Mouse (Mus musculus): ENCODE results near the gene Abraxas1. TPM values are rescaled to one million over a fixed set of nuclear protein-coding genes. Genes with fewer than 3 reads are reported as not detected.
A peak's percentile ranks its signal among the peaks of the same experiment; 100 is the strongest.

The Abraxas1 gene
- polyA plus RNA-seq, 1 experiment from 2014 or later = 22.7 TPM

GRCm38 (mm10) chr5:100856552-100856951 is 35.8 kb upstream of the Abraxas1 start:
- Histone ChIP-seq H3K4me1 (ENCODE audit: control insufficient read depth, insufficient read depth, low read length) (no peaks in the 10 kb centered on the region), H3K27me3 (ENCODE audit: control insufficient read depth, insufficient read depth, low read length) (no peaks in the 10 kb centered on the region), H3K9ac (ENCODE audit: low read length) (no peak overlapping the region), H3K4me2 (ENCODE audit: low read depth) (no peak overlapping the region), H3K36me3 (ENCODE audit: control insufficient read depth, insufficient read depth, low read length) (no peaks in the 10 kb centered on the region), H3K4me3 (ENCODE audit: low read depth, low read length) (no peak overlapping the region), H3K9me3 (ENCODE audit: control insufficient read depth, low read length) (no peaks in the 10 kb centered on the region), H3K27ac (ENCODE audit: low read depth, low read length) (no peak overlapping the region)
- WGBS = 71% methylated on average over 3 of the region's 3 CpGs
- no peak for DNase-seq (ENCODE audit: low spot score)
- no peak for ATAC-seq (ENCODE audit: insufficient read depth, low FRiP score, low TSS enrichment)

GRCm38 (mm10) chr5:100853963-100854362 is 33.2 kb upstream of the Abraxas1 start:
- H3K36me3 ChIP-seq (ENCODE audit: control insufficient read depth, insufficient read depth, low read length) = no peaks in the 10 kb centered on the region
- H3K9ac ChIP-seq (ENCODE audit: low read length) = no peak overlapping the region
- no peak overlapping the region for H3K4me2 ChIP-seq (ENCODE audit: low read depth)
- no peak overlapping the region for H3K4me3 ChIP-seq (ENCODE audit: low read depth, low read length)
- ATAC-seq (ENCODE audit: insufficient read depth, low FRiP score, low TSS enrichment) (no peak), DNase-seq (ENCODE audit: low spot score) (no peak)
- H3K4me1 ChIP-seq (ENCODE audit: control insufficient read depth, insufficient read depth, low read length) = no peaks in the 10 kb centered on the region
- no peaks in the 10 kb centered on the region for H3K27me3 ChIP-seq (ENCODE audit: control insufficient read depth, insufficient read depth, low read length)
- H3K9me3 ChIP-seq (ENCODE audit: control insufficient read depth, low read length) = no peaks in the 10 kb centered on the region
- 82% methylated on average over 4 of the region's 4 CpGs for WGBS
- H3K27ac ChIP-seq (ENCODE audit: low read depth, low read length) = no peak overlapping the region

GRCm38 (mm10) chr5:100847143-100847542 is 26.4 kb upstream of the Abraxas1 start:
- Histone ChIP-seq H3K4me2 (ENCODE audit: low read depth) (peak overlapping the region; percentile 99), H3K36me3 (ENCODE audit: control insufficient read depth, insufficient read depth, low read length) (no peaks in the 10 kb centered on the region), H3K27me3 (ENCODE audit: control insufficient read depth, insufficient read depth, low read length) (peaks cover 37% of the 10 kb centered on the region), H3K9me3 (ENCODE audit: control insufficient read depth, low read length) (no peaks in the 10 kb centered on the region), H3K27ac (ENCODE audit: low read depth, low read length) (no peak overlapping the region), H3K4me1 (ENCODE audit: control insufficient read depth, insufficient read depth, low read length) (peaks cover 6% of the 10 kb centered on the region; the same call in 1 of the 2 replicates), H3K9ac (ENCODE audit: low read length) (no peak overlapping the region), H3K4me3 (ENCODE audit: low read depth, low read length) (peak overlapping the region; percentile 59; the same call in 1 of the 2 replicates)
- no peak for DNase-seq (ENCODE audit: low spot score)
- ATAC-seq (ENCODE audit: insufficient read depth, low FRiP score, low TSS enrichment) = no peak
- WGBS = 0% methylated on average over 2 of the region's 2 CpGs

- no peaks in the 10 kb centered on the region for H3K9me3 ChIP-seq (ENCODE audit: control insufficient read depth, low read length)
- peak overlapping the region; percentile 58 for H3K9ac ChIP-seq (ENCODE audit: low read length)
- under 1% methylated on average over 22 of the region's 22 CpGs for WGBS
- no peak overlapping the region for H3K27ac ChIP-seq (ENCODE audit: low read depth, low read length)
- DNase-seq (ENCODE audit: low spot score) (no peak), ATAC-seq (ENCODE audit: insufficient read depth, low FRiP score, low TSS enrichment) (no peak)
- H3K36me3 ChIP-seq (ENCODE audit: control insufficient read depth, insufficient read depth, low read length) = no peaks in the 10 kb centered on the region
- peak overlapping the region; percentile 59 for H3K4me3 ChIP-seq (ENCODE audit: low read depth, low read length)
- H3K4me2 ChIP-seq (ENCODE audit: low read depth) = peak overlapping the region; percentile 99
- peaks cover 6% of the 10 kb centered on the region; the same call in 1 of the 2 replicates for H3K4me1 ChIP-seq (ENCODE audit: control insufficient read depth, insufficient read depth, low read length)
- H3K27me3 ChIP-seq (ENCODE audit: control insufficient read depth, insufficient read depth, low read length) = peaks cover 37% of the 10 kb centered on the region
These were observed 25.8 kb upstream of the Abraxas1 start for GRCm38 (mm10) chr5:100846599-100846920.

GRCm38 (mm10) chr5:100845848-100846598 is 25.3 kb upstream of the Abraxas1 start:
- H3K27ac ChIP-seq (ENCODE audit: low read depth, low read length) = no peak overlapping the region

GRCm38 (mm10) chr5:100845485-100845847 is 24.7 kb upstream of the Abraxas1 start, which contains the start of gene Gpat3:
Gene Gpat3 (plus strand): TSS chr5:100845713.
- H3K4me3 ChIP-seq (ENCODE audit: low read depth, low read length) = peak within 1 kb of the TSS; percentile 59
- under 1% methylated on average over 16 of the region's 16 CpGs for WGBS
- peak within 1 kb of the TSS; percentile 58 for H3K9ac ChIP-seq (ENCODE audit: low read length)
- H3K4me1 ChIP-seq (ENCODE audit: control insufficient read depth, insufficient read depth, low read length) = peaks cover 6% of the 10 kb centered on the region; the same call in 1 of the 2 replicates
- H3K27ac ChIP-seq (ENCODE audit: low read depth, low read length) = no peak within 1 kb of the TSS
- peaks cover 37% of the 10 kb centered on the region for H3K27me3 ChIP-seq (ENCODE audit: control insufficient read depth, insufficient read depth, low read length)
- H3K4me2 ChIP-seq (ENCODE audit: low read depth) = peak within 1 kb of the TSS; percentile 99
- no peaks in the 10 kb centered on the region for H3K9me3 ChIP-seq (ENCODE audit: control insufficient read depth, low read length)
- DNase-seq (ENCODE audit: low spot score) = no peak
- ATAC-seq (ENCODE audit: insufficient read depth, low FRiP score, low TSS enrichment) = no peak
- H3K36me3 ChIP-seq (ENCODE audit: control insufficient read depth, insufficient read depth, low read length) = no peaks in the 10 kb centered on the region

More at GRCm38 (mm10) chr5:100845848-100846598, 25.3 kb upstream of the Abraxas1 start:
- no peaks in the 10 kb centered on the region for H3K9me3 ChIP-seq (ENCODE audit: control insufficient read depth, low read length)
- peaks cover 37% of the 10 kb centered on the region for H3K27me3 ChIP-seq (ENCODE audit: control insufficient read depth, insufficient read depth, low read length)
- H3K4me2 ChIP-seq (ENCODE audit: low read depth) = peak overlapping the region; percentile 99
- ATAC-seq (ENCODE audit: insufficient read depth, low FRiP score, low TSS enrichment) = peak; percentile 45; the same call in 1 of the 2 replicates
- DNase-seq (ENCODE audit: low spot score) = peak; percentile 67
- 0% methylated on average over 45 of the region's 52 CpGs for WGBS
- no peaks in the 10 kb centered on the region for H3K36me3 ChIP-seq (ENCODE audit: control insufficient read depth, insufficient read depth, low read length)
- H3K4me1 ChIP-seq (ENCODE audit: control insufficient read depth, insufficient read depth, low read length) = peaks cover 6% of the 10 kb centered on the region; the same call in 1 of the 2 replicates
- peak overlapping the region; percentile 58 for H3K9ac ChIP-seq (ENCODE audit: low read length)
- H3K4me3 ChIP-seq (ENCODE audit: low read depth, low read length) = peak overlapping the region; percentile 59

- DNase-seq (ENCODE audit: low spot score) (no peak), ATAC-seq (ENCODE audit: insufficient read depth, low FRiP score, low TSS enrichment) (no peak)
- H3K4me2 ChIP-seq (ENCODE audit: low read depth) = no peak overlapping the region
- peaks cover 37% of the 10 kb centered on the region for H3K27me3 ChIP-seq (ENCODE audit: control insufficient read depth, insufficient read depth, low read length)
- H3K4me1 ChIP-seq (ENCODE audit: control insufficient read depth, insufficient read depth, low read length) = peaks cover 6% of the 10 kb centered on the region; the same call in 1 of the 2 replicates
- no peak overlapping the region for H3K9ac ChIP-seq (ENCODE audit: low read length)
- H3K4me3 ChIP-seq (ENCODE audit: low read depth, low read length) = no peak overlapping the region
- 60% methylated on average over 3 of the region's 3 CpGs for WGBS
- no peaks in the 10 kb centered on the region for H3K36me3 ChIP-seq (ENCODE audit: control insufficient read depth, insufficient read depth, low read length)
- H3K27ac ChIP-seq (ENCODE audit: low read depth, low read length) = no peak overlapping the region
- H3K9me3 ChIP-seq (ENCODE audit: control insufficient read depth, low read length) = no peaks in the 10 kb centered on the region
These were observed 23.7 kb upstream of the Abraxas1 start for GRCm38 (mm10) chr5:100844485-100844884.

GRCm38 (mm10) chr5:100837907-100838306 is 17.1 kb upstream of the Abraxas1 start:
- WGBS = 95% methylated on average over 7 of the region's 7 CpGs

More at GRCm38 (mm10) chr5:100837907-100838306, 17.1 kb upstream of the Abraxas1 start:
- H3K27ac ChIP-seq (ENCODE audit: low read depth, low read length) = no peak overlapping the region
- no peak overlapping the region for H3K9ac ChIP-seq (ENCODE audit: low read length)
- H3K4me3 ChIP-seq (ENCODE audit: low read depth, low read length) = no peak overlapping the region
- H3K27me3 ChIP-seq (ENCODE audit: control insufficient read depth, insufficient read depth, low read length) = no peaks in the 10 kb centered on the region
- no peaks in the 10 kb centered on the region for H3K36me3 ChIP-seq (ENCODE audit: control insufficient read depth, insufficient read depth, low read length)
- H3K9me3 ChIP-seq (ENCODE audit: control insufficient read depth, low read length) = no peaks in the 10 kb centered on the region
- H3K4me1 ChIP-seq (ENCODE audit: control insufficient read depth, insufficient read depth, low read length) = no peaks in the 10 kb centered on the region
- H3K4me2 ChIP-seq (ENCODE audit: low read depth) = no peak overlapping the region
- DNase-seq (ENCODE audit: low spot score) = no peak
- no peak for ATAC-seq (ENCODE audit: insufficient read depth, low FRiP score, low TSS enrichment)

Measured in neural tube, embryonic 11.5 days (tissue).